18 mouse cellular contexts compared by ENCODE assay signal in genomic region chr12:100687001-100687400, GRCm38 (mm10). TPM values are rescaled to one million over a fixed set of nuclear protein-coding genes. Genes with fewer than 3 reads are reported as not detected.
DNase-seq lines count a peak whose midpoint lies in the region; ATAC-seq lines count a peak whose summit lies in the region.
"Had no signal": no experiment of that assay in that cellular context is flagged by ENCODE, and none has a peak within 500 bp of the region (broad histone marks: within the 10 kb centered on the region; RNA-seq: fewer than 3 reads in every experiment).

No protein-coding gene starts in this region.

- H3K36me3 ChIP-seq in heart, embryonic 13.5 days, result no peaks in the 10 kb centered on the region
- no peaks in the 10 kb centered on the region for H3K36me3 ChIP-seq in midbrain, embryonic 14.5 days (ENCODE audit: control insufficient read depth, insufficient read depth, low read length)
- no peaks in the 10 kb centered on the region for H3K36me3 ChIP-seq in midbrain, embryonic 10.5 days
- H3K36me3 ChIP-seq: embryonic facial prominence, embryonic 13.5 days had no signal

- no peak overlapping the region for H3K4me3 ChIP-seq in heart, embryonic 13.5 days
- H3K4me3 ChIP-seq in midbrain, embryonic 14.5 days (replicated peaks; ENCODE audit: low read depth, low read length), result no peak overlapping the region
- no peak overlapping the region for H3K4me3 ChIP-seq in midbrain, embryonic 10.5 days
- H3K4me3 ChIP-seq: embryonic facial prominence, embryonic 13.5 days; forebrain, embryonic 13.5 days had no signal

- 76% methylated on average over 2 of the region's 2 CpGs for WGBS in heart, embryonic 13.5 days
- WGBS in midbrain, embryonic 14.5 days, result 69% methylated on average over 2 of the region's 2 CpGs
- 90% methylated on average over 2 of the region's 2 CpGs for WGBS in midbrain, embryonic 10.5 days

- no peaks in the 10 kb centered on the region for H3K9me3 ChIP-seq in heart, embryonic 13.5 days
- no peaks in the 10 kb centered on the region for H3K9me3 ChIP-seq in midbrain, embryonic 14.5 days (ENCODE audit: control insufficient read depth, low read length)
- H3K9me3 ChIP-seq in midbrain, embryonic 10.5 days (replicated peaks), result no peaks in the 10 kb centered on the region
- H3K9me3 ChIP-seq: embryonic facial prominence, embryonic 13.5 days; forebrain, embryonic 13.5 days had no signal

- ATAC-seq in heart, embryonic 13.5 days (ENCODE audit: extremely low read depth, insufficient number of reproducible peaks, low FRiP score, low TSS enrichment), result no peak
- no peak for ATAC-seq in midbrain, embryonic 14.5 days (ENCODE audit: low FRiP score, low TSS enrichment)
- ATAC-seq: forebrain, embryonic 13.5 days had no signal

- peaks cover 28% of the 10 kb centered on the region for H3K4me1 ChIP-seq in heart, embryonic 13.5 days
- no peaks in the 10 kb centered on the region for H3K4me1 ChIP-seq in midbrain, embryonic 14.5 days (ENCODE audit: control insufficient read depth, insufficient read depth, low read length)
- H3K4me1 ChIP-seq in midbrain, embryonic 10.5 days, result peaks cover 1% of the 10 kb centered on the region; the same call in 1 of the 2 replicates

- no peak for DNase-seq in heart, postnatal 10 days
- DNase-seq in midbrain, embryonic 14.5 days, result peak; percentile 46
- no peak for DNase-seq in midbrain, embryonic 10.5 days (ENCODE audit: low spot score)
- peak; percentile 49 for DNase-seq in brain, adult 2 months (ENCODE audit: low read depth, low spot score)
- DNase-seq in spleen, postnatal 36 days (ENCODE audit: low spot score in 2 of 2), result no peak
- DNase-seq: adrenal gland, adult 2 months; adrenal gland, postnatal 25 days; cerebellum, adult 11-12 months; cerebellum, adult 9-10 months; cerebellum, postnatal 25 days; gastrocnemius, postnatal 36 days; heart, adult 11 months; heart, postnatal 14 days had no signal

- H3K27ac ChIP-seq in heart, embryonic 13.5 days (replicated peaks), result peak overlapping the region; percentile 82; the same call in 1 of the 2 replicates
- no peak overlapping the region for H3K27ac ChIP-seq in midbrain, embryonic 14.5 days (replicated peaks; ENCODE audit: low read depth, low read length)
- no peak overlapping the region for H3K27ac ChIP-seq in midbrain, embryonic 10.5 days (replicated peaks)
- H3K27ac ChIP-seq: embryonic facial prominence, embryonic 13.5 days; forebrain, embryonic 13.5 days; hindbrain, embryonic 14.5 days had no signal

- no peaks in the 10 kb centered on the region for H3K27me3 ChIP-seq in heart, embryonic 13.5 days (replicated peaks)
- no peaks in the 10 kb centered on the region for H3K27me3 ChIP-seq in midbrain, embryonic 14.5 days (ENCODE audit: control insufficient read depth, insufficient read depth, low read length)
- no peaks in the 10 kb centered on the region for H3K27me3 ChIP-seq in midbrain, embryonic 10.5 days (ENCODE audit: low read depth, poor library complexity, severe bottlenecking)
- H3K27me3 ChIP-seq: CH12.LX; embryonic facial prominence, embryonic 13.5 days; forebrain, embryonic 13.5 days had no signal

- H3K9ac ChIP-seq in heart, embryonic 13.5 days, result no peak overlapping the region
- no peak overlapping the region for H3K9ac ChIP-seq in midbrain, embryonic 14.5 days (replicated peaks; ENCODE audit: low read length)
- H3K9ac ChIP-seq: embryonic facial prominence, embryonic 13.5 days; forebrain, embryonic 13.5 days; hindbrain, embryonic 14.5 days had no signal

- intact Hi-C loops in heart, postnatal 10 days (cut with DNase I), result no loop called here

- H3K4me2 ChIP-seq in heart, embryonic 13.5 days, result no peak overlapping the region
- no peak overlapping the region for H3K4me2 ChIP-seq in midbrain, embryonic 14.5 days (ENCODE audit: low read length)
- H3K4me2 ChIP-seq: embryonic facial prominence, embryonic 13.5 days; forebrain, embryonic 13.5 days; hindbrain, embryonic 14.5 days had no signal

RNA-seq across cellular contexts. Expression of gene Rps6ka5, which starts 39.8 kb away (rescaled TPM):
- 3.9 and 4.6 TPM in 2 replicates for polyA plus RNA-seq in heart, embryonic 13.5 days (2015; fragmentation: Nextera tagmentation; extraction: Ambion mirVana)
- total RNA-seq in heart, postnatal 10 days (2021), result 10 to 100 TPM; 13.0 to 13.7 TPM
- polyA plus RNA-seq in midbrain, embryonic 14.5 days (2014; fragmentation: Nextera tagmentation; extraction: Ambion mirVana), result 7.0 and 7.9 TPM in 2 replicates
- polyA plus RNA-seq in midbrain, embryonic 10.5 days (2016; fragmentation: Nextera tagmentation; extraction: Ambion mirVana), result 2.4 and 2.9 TPM in 2 replicates

Comparison
In these comparisons a context has a peak if more than half of its experiments do, and no peak if none do; other contexts are left out.
1. DNase-seq: peak in midbrain, embryonic 14.5 days (single experiment) and brain, adult 2 months (single experiment); none in heart, postnatal 10 days (0 of 2), midbrain, embryonic 10.5 days (single experiment) and spleen, postnatal 36 days (0 of 2).